Mouse (Mus musculus) megakaryocyte, embryonic 14.5 days (primary cell): ENCODE results near the gene Slc3a2.

Experiments
- FLI1 ChIP-seq: IDR thresholded peaks from 2 replicates; pipeline ENCODE4 v1.6.1; 2012; ENCODE audit warnings: low read length, inconsistent platforms, mixed read lengths
- GATA1 ChIP-seq: IDR thresholded peaks from 3 replicates; pipeline ENCODE4 v1.6.1; 2012; ENCODE audit warnings: mixed read lengths, low read length, inconsistent platforms, borderline replicate concordance

- TF ChIP-seq GATA1, result no peak
- no peak for TF ChIP-seq FLI1
Observed at GRCm38 (mm10) chr19:8682996-8683395, 40.2 kb downstream of the Slc3a2 start.
